Mouse (Mus musculus): ENCODE results near the gene Minpp1. TPM values are rescaled to one million over a fixed set of nuclear protein-coding genes. Genes with fewer than 3 reads are reported as not detected.

The Minpp1 gene
- polyA plus RNA-seq, 1 experiment = 10.5 TPM

DNA sequence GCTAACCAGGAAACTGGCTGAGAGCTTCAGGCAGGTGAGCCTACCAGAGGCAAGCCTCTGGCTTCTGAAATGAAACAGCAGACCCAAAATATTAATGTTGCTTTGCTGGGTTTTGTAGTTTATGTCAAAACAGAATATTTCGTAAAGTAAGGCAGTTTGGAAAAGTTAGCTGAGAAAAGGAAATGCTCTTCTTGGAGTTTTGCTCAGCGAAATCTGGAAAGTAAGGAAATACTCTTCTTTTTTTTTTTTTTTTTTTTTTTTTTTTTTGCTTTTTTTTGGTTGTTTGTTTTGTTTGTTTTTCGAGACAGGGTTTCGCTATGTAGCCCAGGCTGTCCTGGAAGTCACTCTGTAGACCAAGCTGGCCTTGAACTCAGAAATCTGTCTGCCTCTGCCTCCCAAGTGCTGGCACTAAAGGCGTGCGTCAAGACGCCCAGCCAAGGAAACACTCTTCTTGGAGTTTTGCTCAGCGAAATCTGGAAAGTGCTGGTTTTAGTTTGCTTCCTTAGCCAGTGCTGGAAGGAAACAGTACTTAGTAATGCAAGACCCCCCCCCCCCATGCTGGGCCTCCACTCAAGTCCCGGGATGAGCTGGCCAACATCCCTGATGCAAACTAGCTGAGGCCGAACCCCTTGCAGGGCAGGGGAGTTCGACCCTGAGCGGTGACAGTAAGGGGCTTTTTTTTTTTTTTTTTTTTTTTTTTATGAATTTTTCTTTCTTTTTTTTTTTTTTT, 3.8 kb downstream of the Minpp1 start:
- Histone ChIP-seq H3K36me3 (ENCODE audit: control insufficient read depth, insufficient read depth, low read length) (no peaks in the 10 kb centered on the region), H3K27ac (ENCODE audit: control insufficient read depth, insufficient read depth, low read depth, low read length) (no peak overlapping the region), H3K4me3 (ENCODE audit: control insufficient read depth, low read depth, low read length) (no peak overlapping the region), H3K4me1 (ENCODE audit: control insufficient read depth, insufficient read depth, low read length) (peaks cover 2% of the 10 kb centered on the region; the same call in 1 of the 2 replicates), H3K27me3 (ENCODE audit: control insufficient read depth, insufficient read depth, low read length) (no peaks in the 10 kb centered on the region)
- TF ChIP-seq POLR2A (IDR thresholded peaks at IDR 0.05; ENCODE audit: control insufficient read depth, low read depth, low read length) (no peak), CTCF (IDR thresholded peaks at IDR 0.05; ENCODE audit: control insufficient read depth, insufficient read depth, insufficient replicate concordance, low read depth, low read length) (no peak)

GRCm38 (mm10) chr19:32490976-32491375, 5.4 kb downstream of the Minpp1 start:
- Histone ChIP-seq H3K4me1 (ENCODE audit: control insufficient read depth, insufficient read depth, low read length) (peaks cover 4% of the 10 kb centered on the region; the same call in 1 of the 2 replicates), H3K27ac (ENCODE audit: control insufficient read depth, insufficient read depth, low read depth, low read length) (0 out of 2 replicates have a peak overlapping the region, but pooled peaks have one; percentile 13), H3K27me3 (ENCODE audit: control insufficient read depth, insufficient read depth, low read length) (no peaks in the 10 kb centered on the region), H3K4me3 (ENCODE audit: control insufficient read depth, low read depth, low read length) (no peak overlapping the region), H3K36me3 (ENCODE audit: control insufficient read depth, insufficient read depth, low read length) (no peaks in the 10 kb centered on the region)
- TF ChIP-seq POLR2A (IDR thresholded peaks at IDR 0.05; ENCODE audit: control insufficient read depth, low read depth, low read length) (no peak), CTCF (IDR thresholded peaks at IDR 0.05; ENCODE audit: control insufficient read depth, insufficient read depth, insufficient replicate concordance, low read depth, low read length) (no peak)

DNA sequence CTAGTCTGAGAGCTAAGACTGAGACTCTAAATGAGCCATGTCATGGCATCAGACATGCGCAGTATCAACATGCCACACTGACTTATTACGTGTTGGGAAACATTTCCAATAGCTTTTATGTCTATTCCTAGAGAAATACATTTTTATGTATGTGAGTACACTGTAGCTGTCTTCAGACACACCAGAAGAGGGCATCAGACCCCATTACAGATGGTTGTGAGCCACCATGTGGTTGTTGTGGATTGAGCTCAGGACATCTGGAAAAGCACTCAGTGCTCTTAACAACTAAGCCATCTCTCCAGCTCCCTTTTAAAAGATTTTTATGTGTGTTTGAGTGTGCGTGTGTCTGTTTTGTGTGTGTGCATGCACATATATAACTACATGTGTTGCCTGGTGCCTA, 6.8 kb downstream of the Minpp1 start:
- 0 out of 2 replicates have a peak, but pooled peaks cover 2% of the 10 kb centered on the region for H3K4me1 ChIP-seq (ENCODE audit: control insufficient read depth, insufficient read depth, low read length)
- no peak for TF ChIP-seq CTCF (IDR thresholded peaks at IDR 0.05; ENCODE audit: control insufficient read depth, insufficient read depth, insufficient replicate concordance, low read depth, low read length)
- H3K36me3 ChIP-seq (ENCODE audit: control insufficient read depth, insufficient read depth, low read length) = no peaks in the 10 kb centered on the region
- no peak overlapping the region for H3K4me3 ChIP-seq (ENCODE audit: control insufficient read depth, low read depth, low read length)
- H3K27ac ChIP-seq (ENCODE audit: control insufficient read depth, insufficient read depth, low read depth, low read length) = no peak overlapping the region
- H3K27me3 ChIP-seq (ENCODE audit: control insufficient read depth, insufficient read depth, low read length) = no peaks in the 10 kb centered on the region

GRCm38 (mm10) chr19:32492981-32493380, 7.4 kb downstream of the Minpp1 start:
- Histone ChIP-seq H3K36me3 (ENCODE audit: control insufficient read depth, insufficient read depth, low read length) (no peaks in the 10 kb centered on the region), H3K4me1 (ENCODE audit: control insufficient read depth, insufficient read depth, low read length) (0 out of 2 replicates have a peak, but pooled peaks cover 2% of the 10 kb centered on the region), H3K4me3 (ENCODE audit: control insufficient read depth, low read depth, low read length) (no peak overlapping the region), H3K27me3 (ENCODE audit: control insufficient read depth, insufficient read depth, low read length) (no peaks in the 10 kb centered on the region), H3K27ac (ENCODE audit: control insufficient read depth, insufficient read depth, low read depth, low read length) (no peak overlapping the region)
- no peak for TF ChIP-seq POLR2A (IDR thresholded peaks at IDR 0.05; ENCODE audit: control insufficient read depth, low read depth, low read length)
- no peak for TF ChIP-seq CTCF (IDR thresholded peaks at IDR 0.05; ENCODE audit: control insufficient read depth, insufficient read depth, insufficient replicate concordance, low read depth, low read length)

GRCm38 (mm10) chr19:32493471-32493870, 7.9 kb downstream of the Minpp1 start:
- Histone ChIP-seq H3K4me3 (ENCODE audit: control insufficient read depth, low read depth, low read length) (no peak overlapping the region; the same call in 1 of the 2 replicates), H3K27ac (ENCODE audit: control insufficient read depth, insufficient read depth, low read depth, low read length) (no peak overlapping the region), H3K36me3 (ENCODE audit: control insufficient read depth, insufficient read depth, low read length) (no peaks in the 10 kb centered on the region), H3K4me1 (ENCODE audit: control insufficient read depth, insufficient read depth, low read length) (0 out of 2 replicates have a peak, but pooled peaks cover 2% of the 10 kb centered on the region), H3K27me3 (ENCODE audit: control insufficient read depth, insufficient read depth, low read length) (no peaks in the 10 kb centered on the region)
- TF ChIP-seq CTCF (IDR thresholded peaks at IDR 0.05; ENCODE audit: control insufficient read depth, insufficient read depth, insufficient replicate concordance, low read depth, low read length) (no peak), POLR2A (IDR thresholded peaks at IDR 0.05; ENCODE audit: control insufficient read depth, low read depth, low read length) (no peak)

GRCm38 (mm10) chr19:32494611-32495010, 9.0 kb downstream of the Minpp1 start:
- H3K4me3 ChIP-seq (ENCODE audit: control insufficient read depth, low read depth, low read length) = peak overlapping the region; percentile 58
- H3K4me1 ChIP-seq (ENCODE audit: control insufficient read depth, insufficient read depth, low read length) = 0 out of 2 replicates have a peak, but pooled peaks cover 2% of the 10 kb centered on the region
- H3K27ac ChIP-seq (ENCODE audit: control insufficient read depth, insufficient read depth, low read depth, low read length) = no peak overlapping the region
- no peaks in the 10 kb centered on the region for H3K27me3 ChIP-seq (ENCODE audit: control insufficient read depth, insufficient read depth, low read length)
- no peak for TF ChIP-seq CTCF (IDR thresholded peaks at IDR 0.05; ENCODE audit: control insufficient read depth, insufficient read depth, insufficient replicate concordance, low read depth, low read length)
- no peak for TF ChIP-seq POLR2A (IDR thresholded peaks at IDR 0.05; ENCODE audit: control insufficient read depth, low read depth, low read length)
- H3K36me3 ChIP-seq (ENCODE audit: control insufficient read depth, insufficient read depth, low read length) = no peaks in the 10 kb centered on the region

DNA sequence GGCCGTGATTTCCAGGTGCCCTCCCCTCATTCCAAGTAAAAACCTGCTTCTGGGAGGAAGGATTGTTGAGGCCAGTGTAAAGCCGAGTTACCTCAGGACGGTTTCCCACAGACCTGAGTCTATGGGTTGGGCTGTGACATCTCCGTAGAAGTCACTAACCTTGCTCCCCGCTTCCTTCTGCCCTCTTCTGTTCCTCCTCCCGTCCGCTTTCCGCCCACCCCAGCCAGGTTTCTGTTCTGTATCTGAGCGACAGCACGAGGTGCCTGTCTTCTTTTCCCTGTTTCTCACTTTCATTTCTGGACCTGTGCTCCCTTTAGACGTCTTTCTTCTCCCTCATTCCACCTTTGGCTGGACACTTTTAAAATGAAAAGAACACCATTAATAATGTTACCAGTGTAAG, 9.5 kb downstream of the Minpp1 start:
- no peaks in the 10 kb centered on the region for H3K27me3 ChIP-seq (ENCODE audit: control insufficient read depth, insufficient read depth, low read length)
- H3K27ac ChIP-seq (ENCODE audit: control insufficient read depth, insufficient read depth, low read depth, low read length) = no peak overlapping the region
- 0 out of 2 replicates have a peak, but pooled peaks cover 2% of the 10 kb centered on the region for H3K4me1 ChIP-seq (ENCODE audit: control insufficient read depth, insufficient read depth, low read length)
- H3K36me3 ChIP-seq (ENCODE audit: control insufficient read depth, insufficient read depth, low read length) = no peaks in the 10 kb centered on the region
- TF ChIP-seq POLR2A (IDR thresholded peaks at IDR 0.05; ENCODE audit: control insufficient read depth, low read depth, low read length) (no peak), CTCF (IDR thresholded peaks at IDR 0.05; ENCODE audit: control insufficient read depth, insufficient read depth, insufficient replicate concordance, low read depth, low read length) (no peak)
- peak overlapping the region; percentile 25; the same call in 1 of the 2 replicates for H3K4me3 ChIP-seq (ENCODE audit: control insufficient read depth, low read depth, low read length)
